Comparison of ENCODE assay signal across 8 mouse cellular contexts in the genomic region with DNA sequence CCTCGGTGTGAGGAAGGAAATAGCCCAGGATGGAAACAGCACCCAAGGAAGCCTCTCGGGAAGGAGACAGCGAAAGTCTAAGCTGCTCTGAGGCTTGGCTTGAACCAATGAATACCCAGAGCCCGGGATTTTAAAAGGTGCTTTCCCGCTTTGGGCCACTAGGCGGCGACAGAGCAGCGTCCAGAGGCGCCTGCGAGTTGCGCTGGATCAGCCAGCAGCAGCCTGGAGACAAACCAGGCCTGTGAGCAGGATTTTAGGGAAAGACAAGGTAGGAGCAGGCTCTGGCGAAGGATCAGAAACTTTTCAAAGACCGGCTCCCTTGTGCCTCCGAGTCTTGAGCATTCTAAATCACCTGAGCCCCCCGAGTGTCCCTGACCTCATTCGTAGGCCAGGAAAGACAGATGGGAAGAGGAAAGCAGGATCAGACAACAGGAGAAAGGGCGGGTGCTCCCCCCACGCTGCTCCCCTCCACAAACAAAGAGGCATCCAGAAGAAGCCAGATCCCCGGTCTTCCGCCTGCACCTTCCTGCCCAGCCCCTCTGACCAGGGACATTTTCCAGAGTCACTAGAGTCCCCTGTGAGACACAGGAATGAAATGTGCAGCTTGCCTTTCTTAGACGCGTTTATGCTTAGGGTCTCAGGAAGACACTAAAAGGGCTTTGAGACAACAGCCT. TPM values are rescaled to one million over a fixed set of nuclear protein-coding genes. Genes with fewer than 3 reads are reported as not detected.
A peak's percentile ranks its signal among the peaks of the same experiment; 100 is the strongest.
DNase-seq lines count a peak whose midpoint lies in the region; ATAC-seq and TF ChIP-seq lines count a peak whose summit lies in the region.

No protein-coding gene starts in this region.

- 8% methylated on average over 22 of the region's 22 CpGs for WGBS in heart, embryonic 12.5 days
- 11% methylated on average over 22 of the region's 22 CpGs for WGBS in kidney, embryonic 16.5 days
- WGBS in limb, embryonic 14.5 days: 10% methylated on average over 22 of the region's 22 CpGs
- 13% methylated on average over 22 of the region's 22 CpGs for WGBS in neural tube, embryonic 13.5 days

- no peaks in the 10 kb centered on the region for H3K79me3 ChIP-seq in C2C12 (ENCODE audit: low read depth)

- ATAC-seq in heart, embryonic 12.5 days (ENCODE audit: insufficient number of reproducible peaks, low FRiP score): 0 out of 2 replicates have a peak, but pooled peaks have one; percentile 50
- peak; percentile 50; the same call in 1 of the 2 replicates for ATAC-seq in kidney, embryonic 16.5 days (ENCODE audit: low FRiP score, low TSS enrichment)
- ATAC-seq in limb, embryonic 14.5 days (ENCODE audit: low FRiP score, low read depth): peak; percentile 74
- 0 out of 2 replicates have a peak, but pooled peaks have one; percentile 32 for ATAC-seq in neural tube, embryonic 13.5 days (ENCODE audit: low read depth)

- TF ChIP-seq CTCF in C2C12 (IDR thresholded peaks at IDR 0.05; ENCODE audit: control insufficient read depth, insufficient read depth, insufficient read length): peak; percentile 79

- H3K27me3 ChIP-seq in C2C12 (ENCODE audit: control insufficient read depth, insufficient read depth, insufficient read length): peaks cover 8% of the 10 kb centered on the region
- peaks cover 26% of the 10 kb centered on the region for H3K27me3 ChIP-seq in heart, embryonic 12.5 days (replicated peaks)
- H3K27me3 ChIP-seq in kidney, embryonic 16.5 days (ENCODE audit: insufficient read depth, low read length): no peaks in the 10 kb centered on the region
- H3K27me3 ChIP-seq in limb, embryonic 14.5 days (ENCODE audit: control insufficient read depth, insufficient read depth, low read length): peaks cover 5% of the 10 kb centered on the region; the same call in 1 of the 2 replicates
- H3K27me3 ChIP-seq in neural tube, embryonic 13.5 days: peaks cover 7% of the 10 kb centered on the region

- TF ChIP-seq POLR2A in limb, embryonic 14.5 days (IDR thresholded peaks at IDR 0.05; ENCODE audit: borderline replicate concordance, extremely low read depth, insufficient read depth, insufficient read length): no peak

- H3K79me2 ChIP-seq in C2C12 (ENCODE audit: control insufficient read depth, insufficient read depth): no peaks in the 10 kb centered on the region

- H3K4me3 ChIP-seq in C2C12 (ENCODE audit: insufficient read depth, poor library complexity, severe bottlenecking): no peak overlapping the region
- H3K4me3 ChIP-seq in heart, embryonic 12.5 days: no peak overlapping the region
- no peak overlapping the region for H3K4me3 ChIP-seq in kidney, embryonic 16.5 days (ENCODE audit: low read length)
- no peak overlapping the region for H3K4me3 ChIP-seq in limb, embryonic 14.5 days (replicated peaks; ENCODE audit: low read length)
- no peak overlapping the region for H3K4me3 ChIP-seq in neural tube, embryonic 13.5 days

- H3ac ChIP-seq in C2C12 (ENCODE audit: control insufficient read depth, insufficient read length, low read depth): no peak overlapping the region

- peak; percentile 51 for DNase-seq in brain, embryonic 18.5 days (ENCODE audit: low read depth, low spot score)
- DNase-seq in fibroblast of lung, adult 2 months (ENCODE audit: low read depth): peak; percentile 48
- peak; percentile 81 for DNase-seq in limb, embryonic 14.5 days (ENCODE audit: low spot score)
- peak; percentile 9 to 15 for DNase-seq in thymus, adult 18-20 months

- H3K9ac ChIP-seq in heart, embryonic 12.5 days: peak overlapping the region; percentile 52
- peak overlapping the region; percentile 43 for H3K9ac ChIP-seq in kidney, embryonic 16.5 days (replicated peaks; ENCODE audit: low read length)
- H3K9ac ChIP-seq in limb, embryonic 14.5 days (ENCODE audit: low read depth, low read length, severe bottlenecking): 0 out of 2 replicates have a peak overlapping the region, but pooled peaks have one; percentile 22
- H3K9ac ChIP-seq in neural tube, embryonic 13.5 days: 0 out of 2 replicates have a peak overlapping the region, but pooled peaks have one; percentile 22

- H3K4me1 ChIP-seq in heart, embryonic 12.5 days (replicated peaks): peaks cover 8% of the 10 kb centered on the region
- H3K4me1 ChIP-seq in kidney, embryonic 16.5 days (ENCODE audit: insufficient read depth, low read length): no peaks in the 10 kb centered on the region
- peaks cover 3% of the 10 kb centered on the region; the same call in 1 of the 2 replicates for H3K4me1 ChIP-seq in limb, embryonic 14.5 days (ENCODE audit: control insufficient read depth, insufficient read depth, low read length)
- no peaks in the 10 kb centered on the region for H3K4me1 ChIP-seq in neural tube, embryonic 13.5 days (replicated peaks)

- no peaks in the 10 kb centered on the region for H3K9me3 ChIP-seq in heart, embryonic 12.5 days (replicated peaks)
- H3K9me3 ChIP-seq in kidney, embryonic 16.5 days (ENCODE audit: low read length): no peaks in the 10 kb centered on the region
- H3K9me3 ChIP-seq in limb, embryonic 14.5 days (ENCODE audit: control insufficient read depth, low read length): no peaks in the 10 kb centered on the region
- H3K9me3 ChIP-seq in neural tube, embryonic 13.5 days: no peaks in the 10 kb centered on the region

- H3K4me2 ChIP-seq in heart, embryonic 12.5 days: peak overlapping the region; percentile 2; the same call in 1 of the 2 replicates
- no peak overlapping the region; the same call in 1 of the 2 replicates for H3K4me2 ChIP-seq in kidney, embryonic 16.5 days (replicated peaks; ENCODE audit: low read depth, low read length)
- no peak overlapping the region for H3K4me2 ChIP-seq in limb, embryonic 14.5 days (replicated peaks; ENCODE audit: low read depth, low read length, severe bottlenecking)
- H3K4me2 ChIP-seq in neural tube, embryonic 13.5 days: no peak overlapping the region

- no peak overlapping the region for H3K27ac ChIP-seq in heart, embryonic 12.5 days (ENCODE audit: poor library complexity, severe bottlenecking)
- H3K27ac ChIP-seq in kidney, embryonic 16.5 days (ENCODE audit: low read length): no peak overlapping the region
- H3K27ac ChIP-seq in limb, embryonic 14.5 days (replicated peaks; ENCODE audit: low read depth, low read length): peak overlapping the region; percentile 30; the same call in 1 of the 2 replicates
- H3K27ac ChIP-seq in neural tube, embryonic 13.5 days (replicated peaks): no peak overlapping the region

- no peaks in the 10 kb centered on the region for H3K36me3 ChIP-seq in C2C12 (ENCODE audit: control insufficient read depth, insufficient read depth)
- H3K36me3 ChIP-seq in heart, embryonic 12.5 days: no peaks in the 10 kb centered on the region
- no peaks in the 10 kb centered on the region for H3K36me3 ChIP-seq in kidney, embryonic 16.5 days (ENCODE audit: insufficient read depth, low read length)
- no peaks in the 10 kb centered on the region for H3K36me3 ChIP-seq in limb, embryonic 14.5 days (ENCODE audit: control insufficient read depth, insufficient read depth, low read length)
- H3K36me3 ChIP-seq in neural tube, embryonic 13.5 days: no peaks in the 10 kb centered on the region

TF ChIP-seq in C2C12, 6 proteins besides CTCF, POLR2A, EP300 and RAD21:
- TF ChIP-seq MYOD1 (IDR thresholded peaks at IDR 0.05; ENCODE audit: control insufficient read depth, insufficient read length, low read depth) (no peak), CEBPB (IDR thresholded peaks at IDR 0.05; ENCODE audit: low read depth) (no peak), MYOG (IDR thresholded peaks at IDR 0.05; ENCODE audit: control insufficient read depth, extremely low read depth, insufficient read length) (no peak), USF1 (IDR thresholded peaks at IDR 0.05; ENCODE audit: low read depth) (no peak), FOSL1 (IDR thresholded peaks at IDR 0.05; ENCODE audit: insufficient read depth, low read length, poor library complexity, severe bottlenecking) (no peak), MAX (IDR thresholded peaks at IDR 0.05) (no peak)

RNA-seq across cellular contexts. Expression of a gene that starts 32.9 kb away (rescaled TPM):
- polyA plus RNA-seq in C2C12 (2012; fragmentation: generic; extraction: Trizol): not detected
- 0.30 and 0.31 TPM in 2 replicates for polyA plus RNA-seq in heart, embryonic 12.5 days (2016; fragmentation: Nextera tagmentation; extraction: Ambion mirVana)
- not detected in 2 replicates for polyA plus RNA-seq in kidney, embryonic 16.5 days (2015; fragmentation: Nextera tagmentation; extraction: Ambion mirVana)
- 17.7 and 26.3 TPM in 2 replicates for polyA plus RNA-seq in limb, embryonic 14.5 days (2012; rRNA removed)
- 9.7 and 11.3 TPM in 2 replicates for polyA plus RNA-seq in limb, embryonic 14.5 days (2014; fragmentation: Nextera tagmentation; extraction: Ambion mirVana)
- polyA plus RNA-seq in neural tube, embryonic 13.5 days (2015; fragmentation: Nextera tagmentation; extraction: Ambion mirVana): not detected in 2 replicates

RNA-seq across cellular contexts. Expression of a gene that starts 33.7 kb away (rescaled TPM):
- polyA plus RNA-seq in C2C12 (2012; fragmentation: generic; extraction: Trizol): not detected
- 0.39 TPM in 1 of 2 replicates, not detected in the other for polyA plus RNA-seq in heart, embryonic 12.5 days (2016; fragmentation: Nextera tagmentation; extraction: Ambion mirVana)
- not detected in 2 replicates for polyA plus RNA-seq in kidney, embryonic 16.5 days (2015; fragmentation: Nextera tagmentation; extraction: Ambion mirVana)
- polyA plus RNA-seq in limb, embryonic 14.5 days (2012; rRNA removed): 7.4 and 9.1 TPM in 2 replicates
- 0.70 and 0.87 TPM in 2 replicates for polyA plus RNA-seq in limb, embryonic 14.5 days (2014; fragmentation: Nextera tagmentation; extraction: Ambion mirVana)
- polyA plus RNA-seq in neural tube, embryonic 13.5 days (2015; fragmentation: Nextera tagmentation; extraction: Ambion mirVana): 0.70 and 1.9 TPM in 2 replicates

Comparison
In these comparisons a context has a peak if more than half of its experiments do, and no peak if none do; other contexts are left out.
1. DNase-seq: peak in every context shown above with its lines; median percentile 81 in limb, embryonic 14.5 days; 51 in brain, embryonic 18.5 days; 48 in fibroblast of lung, adult 2 months; 12 in thymus, adult 18-20 months.